Mouse (Mus musculus): ENCODE measurements around the gene Esrrb. TPM values are rescaled to one million over a fixed set of nuclear protein-coding genes. Genes with fewer than 3 reads are reported as not detected.

Gene Esrrb
- total RNA-seq, 1 experiment from 2014 or later: not detected

DNA sequence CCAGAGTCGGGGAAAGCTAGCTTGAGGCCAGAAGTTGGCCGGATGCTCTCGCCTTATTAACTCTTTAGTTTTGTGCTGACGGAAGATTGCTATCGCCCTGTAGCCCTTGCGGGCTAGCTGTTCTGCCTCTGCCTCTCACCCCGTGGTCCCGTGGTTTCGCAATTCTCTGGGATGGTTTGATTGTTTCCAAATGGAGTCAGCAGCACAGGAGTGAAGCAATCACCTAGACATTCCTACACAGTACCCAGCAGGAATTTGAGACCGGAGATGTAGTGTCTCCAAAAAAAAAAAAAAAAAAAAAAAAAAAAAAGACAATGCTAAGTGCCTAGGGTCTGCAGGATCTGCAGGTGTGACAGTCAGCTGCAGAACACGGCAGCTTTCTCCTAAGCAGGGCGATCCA is 112.7 kb downstream of the Esrrb start:
- no peak for ATAC-seq (replicated peaks in 1 of 2; ENCODE audit: insufficient read depth in 1 of 2, low FRiP score in 2 of 2, low TSS enrichment in 1 of 2, low read depth in 1 of 2, poor library complexity in 2 of 2, severe bottlenecking in 2 of 2)

DNA sequence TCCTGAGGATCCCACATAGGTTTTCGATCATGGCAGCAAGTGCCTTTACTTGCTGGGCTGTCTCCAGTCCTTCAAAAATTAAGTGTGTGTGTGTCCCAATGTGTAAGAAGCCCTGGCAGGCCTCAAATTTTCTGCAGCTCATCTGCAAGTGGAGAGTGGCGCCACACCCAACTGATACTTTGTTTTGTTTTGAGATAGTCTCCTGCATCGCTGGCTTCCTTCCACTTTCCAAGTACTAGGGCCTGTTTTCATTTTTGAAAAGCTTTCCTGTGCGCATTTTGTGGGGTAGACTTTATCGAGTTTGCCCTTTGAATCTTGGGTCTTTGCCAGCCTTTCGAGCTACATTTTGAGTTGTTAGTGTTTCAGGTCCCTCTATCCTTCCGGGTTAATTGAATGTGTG is 115.1 kb downstream of the Esrrb start:
- no peak for ATAC-seq (replicated peaks in 1 of 2; ENCODE audit: insufficient read depth in 1 of 2, low FRiP score in 2 of 2, low TSS enrichment in 1 of 2, low read depth in 1 of 2, poor library complexity in 2 of 2, severe bottlenecking in 2 of 2)

DNA sequence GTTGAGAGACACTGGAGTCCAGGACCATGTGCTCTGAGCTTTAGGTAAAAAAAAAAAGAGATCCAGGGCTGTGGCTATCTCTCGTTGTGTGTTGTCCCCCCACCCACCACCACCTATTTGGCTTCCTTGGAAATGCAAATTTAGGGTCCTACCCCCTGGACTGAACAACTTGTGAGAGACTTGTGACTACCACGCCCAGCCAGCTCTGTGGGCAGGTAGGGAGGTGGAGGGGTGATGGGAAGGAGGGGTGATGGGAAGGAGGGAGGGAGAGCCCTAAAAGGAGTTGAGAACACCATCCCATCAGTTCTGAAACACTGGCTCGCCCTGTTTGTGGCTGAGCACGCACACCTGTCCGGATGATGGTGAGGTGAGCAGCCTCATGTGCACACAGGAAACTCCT is 118.0 kb downstream of the Esrrb start:
- no peak for ATAC-seq (replicated peaks in 1 of 2; ENCODE audit: insufficient read depth in 1 of 2, low FRiP score in 2 of 2, low TSS enrichment in 1 of 2, low read depth in 1 of 2, poor library complexity in 2 of 2, severe bottlenecking in 2 of 2)

DNA sequence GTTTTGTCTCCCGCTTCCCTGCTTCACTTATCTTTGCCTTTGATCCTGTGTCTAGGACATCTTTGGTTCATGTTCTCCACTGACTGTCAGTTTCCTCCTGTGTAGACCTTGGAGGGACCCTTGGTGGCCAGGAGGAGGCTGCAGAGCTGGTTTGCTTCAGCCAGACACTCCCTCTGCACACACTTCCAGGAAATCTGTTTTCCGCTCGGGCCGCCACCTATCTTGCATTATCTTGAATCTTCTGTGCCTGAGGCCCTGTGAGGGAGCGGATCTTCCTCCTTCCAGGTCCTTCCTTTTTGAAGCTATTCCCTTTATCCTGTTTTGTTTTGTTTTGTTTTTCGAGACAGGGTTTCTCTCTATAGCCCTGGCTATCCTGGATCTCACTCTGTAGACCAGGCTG is 121.1 kb downstream of the Esrrb start:
- ATAC-seq (replicated peaks in 1 of 2; ENCODE audit: insufficient read depth in 1 of 2, low FRiP score in 2 of 2, low TSS enrichment in 1 of 2, low read depth in 1 of 2, poor library complexity in 2 of 2, severe bottlenecking in 2 of 2): no peak

DNA sequence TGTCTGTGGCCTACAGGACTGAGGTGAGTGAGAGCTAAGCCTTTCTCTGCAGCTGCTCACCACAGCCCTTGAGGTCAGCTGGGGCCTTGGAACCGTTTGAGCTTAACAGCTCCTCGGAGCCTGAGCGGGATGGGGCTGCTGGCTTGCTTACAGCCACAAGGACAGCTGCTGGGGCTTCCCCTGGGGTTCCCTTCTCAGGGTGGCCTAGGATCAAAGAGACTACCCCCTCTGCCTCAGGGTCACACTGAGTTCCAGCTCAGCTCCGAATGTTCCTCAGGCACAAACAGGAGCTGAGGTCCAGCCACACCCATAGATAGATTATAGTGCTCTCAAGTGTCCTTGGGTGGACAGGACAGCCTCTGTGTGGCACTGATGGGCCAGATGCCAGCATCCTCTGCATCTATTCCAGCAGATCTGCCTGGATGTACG is 122.5 kb downstream of the Esrrb start:
- no peak for ATAC-seq (replicated peaks in 1 of 2; ENCODE audit: insufficient read depth in 1 of 2, low FRiP score in 2 of 2, low TSS enrichment in 1 of 2, low read depth in 1 of 2, poor library complexity in 2 of 2, severe bottlenecking in 2 of 2)

DNA sequence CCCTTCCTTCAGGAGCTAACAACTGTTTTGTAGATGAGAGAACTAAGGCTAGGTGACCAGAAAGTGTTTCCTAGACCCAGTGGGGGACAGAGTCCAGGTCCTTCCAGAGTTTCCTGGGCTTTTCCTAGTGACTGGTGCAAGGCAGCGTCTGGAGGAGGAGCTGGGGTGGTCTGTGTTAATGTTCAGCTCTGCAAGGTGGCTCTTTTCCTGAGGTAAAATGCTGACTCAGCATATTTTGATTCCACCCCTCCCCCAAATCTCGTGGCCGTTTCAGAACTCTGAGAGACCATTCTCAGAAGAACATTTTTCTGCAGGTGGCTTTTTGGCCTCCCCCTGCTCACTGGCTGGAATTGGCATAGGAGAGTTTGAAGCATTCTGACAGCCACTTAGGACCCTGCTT is 127.1 kb downstream of the Esrrb start:
- ATAC-seq (replicated peaks in 1 of 2; ENCODE audit: insufficient read depth in 1 of 2, low FRiP score in 2 of 2, low TSS enrichment in 1 of 2, low read depth in 1 of 2, poor library complexity in 2 of 2, severe bottlenecking in 2 of 2): no peak

DNA sequence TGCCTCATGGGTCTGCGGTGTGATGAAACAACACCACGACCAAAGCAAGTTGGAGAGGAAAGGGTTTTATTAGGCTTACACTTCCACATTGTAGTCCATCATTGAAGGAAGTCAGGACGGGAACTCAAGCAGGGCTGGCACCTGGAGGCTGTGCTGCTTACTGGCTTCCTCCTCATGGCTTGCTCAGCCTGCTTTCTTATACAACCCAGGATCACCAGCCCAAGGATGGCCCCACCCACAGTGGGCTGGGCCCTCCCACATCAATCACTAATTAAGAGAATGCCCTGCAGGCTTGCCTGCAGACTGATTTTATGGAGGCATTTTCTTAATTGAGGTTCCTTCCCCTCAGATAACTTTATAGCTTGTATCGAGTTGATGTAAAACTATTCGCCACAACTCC is 129.1 kb downstream of the Esrrb start:
- no peak for ATAC-seq (replicated peaks in 1 of 2; ENCODE audit: insufficient read depth in 1 of 2, low FRiP score in 2 of 2, low TSS enrichment in 1 of 2, low read depth in 1 of 2, poor library complexity in 2 of 2, severe bottlenecking in 2 of 2)

DNA sequence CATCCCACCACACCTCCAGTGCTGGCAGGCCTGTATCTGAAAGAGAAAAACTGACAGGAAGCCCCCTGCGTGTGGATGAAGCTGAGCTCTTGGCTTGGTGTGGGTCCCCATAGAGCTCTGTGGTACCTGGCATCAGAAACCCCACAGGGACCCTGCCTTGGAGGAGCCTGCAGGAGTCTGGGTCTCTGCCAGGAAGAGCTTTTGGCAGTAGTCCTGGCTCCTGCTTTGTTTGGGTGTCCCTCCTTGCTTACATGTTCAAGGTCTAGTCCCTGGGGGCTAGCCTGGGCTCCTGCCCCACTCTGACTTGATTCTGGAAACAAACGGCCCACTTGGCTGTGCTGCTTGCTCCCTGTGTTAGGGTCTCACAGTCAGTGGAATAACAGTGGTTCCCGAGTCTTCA is 130.6 kb downstream of the Esrrb start:
- no peak for ATAC-seq (replicated peaks in 1 of 2; ENCODE audit: insufficient read depth in 1 of 2, low FRiP score in 2 of 2, low TSS enrichment in 1 of 2, low read depth in 1 of 2, poor library complexity in 2 of 2, severe bottlenecking in 2 of 2)

DNA sequence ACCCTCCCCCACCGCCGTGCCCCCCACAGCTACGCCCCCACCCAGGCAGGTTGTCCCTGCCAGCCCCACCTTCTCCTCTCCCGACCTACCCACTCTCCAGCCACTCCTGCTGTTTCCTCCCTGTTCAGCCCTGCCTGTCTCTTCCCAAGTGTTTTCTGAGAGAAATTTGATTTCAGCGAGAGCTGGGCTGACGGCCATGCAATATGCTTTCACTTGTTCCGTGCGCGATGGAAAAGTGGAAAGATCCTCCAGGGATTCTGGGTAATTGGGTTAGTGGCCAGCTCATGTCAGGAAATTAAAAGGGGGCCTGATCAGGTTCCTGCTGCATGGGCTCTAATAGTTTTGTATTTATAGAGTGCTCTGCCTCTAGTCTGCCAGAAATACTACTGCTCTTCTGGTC is 131.9 kb downstream of the Esrrb start:
- ATAC-seq (replicated peaks in 1 of 2; ENCODE audit: insufficient read depth in 1 of 2, low FRiP score in 2 of 2, low TSS enrichment in 1 of 2, low read depth in 1 of 2, poor library complexity in 2 of 2, severe bottlenecking in 2 of 2): no peak

DNA sequence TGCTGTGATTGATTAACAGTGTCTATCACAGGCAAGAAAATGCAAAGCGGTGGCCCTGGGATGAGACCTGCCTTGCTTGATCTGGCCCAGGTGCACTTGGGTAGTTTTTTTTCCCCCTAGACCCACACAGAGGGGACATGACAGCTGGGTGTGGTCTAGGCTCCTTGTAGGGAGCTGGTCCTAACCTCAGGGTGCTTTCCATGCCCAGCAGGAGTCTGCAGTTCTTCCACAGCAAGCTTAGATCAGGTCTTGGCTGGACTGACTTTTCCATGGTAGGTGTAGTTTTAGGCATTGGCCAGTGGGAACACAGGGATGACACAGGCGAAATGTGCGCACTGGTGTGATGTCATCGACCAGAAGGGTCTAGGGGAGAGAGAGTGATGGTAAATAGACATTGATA is 136.2 kb downstream of the Esrrb start:
- ATAC-seq (replicated peaks in 1 of 2; ENCODE audit: insufficient read depth in 1 of 2, low FRiP score in 2 of 2, low TSS enrichment in 1 of 2, low read depth in 1 of 2, poor library complexity in 2 of 2, severe bottlenecking in 2 of 2): no peak

DNA sequence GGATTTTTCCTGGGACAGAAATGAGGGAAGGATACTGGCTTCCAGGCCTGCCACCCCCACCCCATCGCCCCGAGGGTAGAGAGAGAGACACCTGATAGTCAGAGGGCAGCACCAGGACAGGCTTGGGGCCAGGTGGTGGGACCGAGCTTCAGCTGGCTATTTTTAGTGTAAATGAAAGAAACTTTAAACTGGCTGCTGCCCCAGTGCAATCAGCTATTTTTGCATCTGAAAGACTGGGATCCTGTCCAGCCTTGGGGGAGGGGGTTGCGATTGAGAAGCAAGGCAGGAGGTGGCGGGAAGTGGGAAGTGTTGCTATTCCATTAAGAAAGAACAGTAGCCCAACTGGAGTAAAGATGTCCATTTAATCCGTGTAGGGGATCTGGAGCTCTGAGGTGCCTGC is 137.8 kb downstream of the Esrrb start:
- no peak for ATAC-seq (replicated peaks in 1 of 2; ENCODE audit: insufficient read depth in 1 of 2, low FRiP score in 2 of 2, low TSS enrichment in 1 of 2, low read depth in 1 of 2, poor library complexity in 2 of 2, severe bottlenecking in 2 of 2)

DNA sequence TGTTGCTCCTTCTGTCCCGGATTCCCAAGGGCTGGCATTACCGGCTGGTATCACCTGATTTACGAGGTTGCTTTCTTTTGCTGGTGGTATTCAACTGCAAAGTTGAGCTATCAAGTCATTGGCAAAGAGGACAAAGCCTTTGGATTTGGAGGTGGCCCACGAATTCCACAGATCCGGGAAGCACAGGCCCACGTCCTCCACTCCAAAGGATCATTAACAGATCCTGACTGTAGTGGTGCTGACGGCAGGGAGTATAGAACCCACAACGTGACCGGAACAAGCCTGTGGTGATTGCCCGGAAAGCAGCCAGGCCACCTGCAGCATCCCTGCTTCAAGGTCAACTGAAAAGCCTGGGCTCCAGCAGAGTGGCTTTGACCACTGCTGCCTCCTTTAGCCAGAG is 140.8 kb downstream of the Esrrb start:
- no peak for ATAC-seq (replicated peaks in 1 of 2; ENCODE audit: insufficient read depth in 1 of 2, low FRiP score in 2 of 2, low TSS enrichment in 1 of 2, low read depth in 1 of 2, poor library complexity in 2 of 2, severe bottlenecking in 2 of 2)

DNA sequence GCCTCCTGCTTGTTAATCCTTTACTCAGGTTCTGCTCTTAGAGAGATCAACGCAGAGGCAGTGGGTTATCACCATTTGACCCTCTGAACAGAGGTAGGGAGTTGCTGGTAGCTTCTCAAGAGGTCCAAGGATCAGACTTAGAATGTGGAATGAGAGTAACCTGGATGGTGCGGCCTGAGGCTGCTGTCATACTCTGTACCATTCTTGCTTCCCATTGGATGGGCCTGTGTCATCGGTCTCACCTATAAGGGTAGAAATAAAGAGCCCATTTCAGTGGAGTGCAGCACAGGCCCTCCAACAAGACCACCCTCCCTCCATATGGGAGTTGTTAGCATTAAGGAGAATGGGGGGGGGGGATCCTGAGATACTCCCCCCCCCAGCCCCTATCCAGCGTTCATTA is 143.0 kb downstream of the Esrrb start:
- no peak for ATAC-seq (replicated peaks in 1 of 2; ENCODE audit: insufficient read depth in 1 of 2, low FRiP score in 2 of 2, low TSS enrichment in 1 of 2, low read depth in 1 of 2, poor library complexity in 2 of 2, severe bottlenecking in 2 of 2)

DNA sequence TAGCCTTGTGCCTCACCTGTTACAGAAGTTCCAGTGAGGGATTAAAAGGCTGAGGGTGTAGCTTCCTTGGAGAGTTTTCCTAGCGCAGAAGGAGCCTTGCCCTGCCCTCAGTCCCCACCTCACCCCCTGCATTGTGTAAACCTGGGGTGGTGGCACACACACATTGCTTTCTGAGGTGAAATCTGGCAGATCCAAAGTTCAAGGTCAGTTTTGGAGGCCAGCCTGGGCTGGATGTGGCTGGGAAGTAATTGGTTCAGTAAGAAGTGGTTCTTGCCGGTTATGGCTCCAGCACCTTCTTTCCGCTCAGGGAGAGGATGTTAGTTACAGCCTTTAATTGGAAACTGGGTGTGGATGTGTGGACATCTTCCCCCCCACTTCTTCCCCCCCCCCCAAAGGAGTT is 143.4 kb downstream of the Esrrb start:
- no peak for ATAC-seq (replicated peaks in 1 of 2; ENCODE audit: insufficient read depth in 1 of 2, low FRiP score in 2 of 2, low TSS enrichment in 1 of 2, low read depth in 1 of 2, poor library complexity in 2 of 2, severe bottlenecking in 2 of 2)

DNA sequence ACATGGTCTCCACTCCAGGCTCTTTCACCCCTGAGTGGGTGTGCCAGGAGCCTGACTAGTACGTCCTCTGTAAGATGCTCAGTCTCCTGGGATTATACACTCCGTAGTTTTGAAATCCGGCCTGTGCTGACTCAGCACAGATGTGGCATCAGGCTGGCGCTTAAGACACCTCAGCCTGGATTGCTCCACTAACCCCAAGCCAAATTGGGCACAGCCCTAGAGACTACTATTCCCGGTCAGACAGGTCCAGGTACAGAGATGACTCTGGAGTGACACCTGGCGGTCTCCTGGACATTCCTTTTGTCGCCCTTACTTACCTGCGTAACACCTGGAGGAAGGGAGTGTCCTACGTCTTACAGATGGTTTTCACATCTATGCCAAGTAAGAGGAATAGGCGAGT is 146.8 kb downstream of the Esrrb start:
- no peak for ATAC-seq (replicated peaks in 1 of 2; ENCODE audit: insufficient read depth in 1 of 2, low FRiP score in 2 of 2, low TSS enrichment in 1 of 2, low read depth in 1 of 2, poor library complexity in 2 of 2, severe bottlenecking in 2 of 2)

DNA sequence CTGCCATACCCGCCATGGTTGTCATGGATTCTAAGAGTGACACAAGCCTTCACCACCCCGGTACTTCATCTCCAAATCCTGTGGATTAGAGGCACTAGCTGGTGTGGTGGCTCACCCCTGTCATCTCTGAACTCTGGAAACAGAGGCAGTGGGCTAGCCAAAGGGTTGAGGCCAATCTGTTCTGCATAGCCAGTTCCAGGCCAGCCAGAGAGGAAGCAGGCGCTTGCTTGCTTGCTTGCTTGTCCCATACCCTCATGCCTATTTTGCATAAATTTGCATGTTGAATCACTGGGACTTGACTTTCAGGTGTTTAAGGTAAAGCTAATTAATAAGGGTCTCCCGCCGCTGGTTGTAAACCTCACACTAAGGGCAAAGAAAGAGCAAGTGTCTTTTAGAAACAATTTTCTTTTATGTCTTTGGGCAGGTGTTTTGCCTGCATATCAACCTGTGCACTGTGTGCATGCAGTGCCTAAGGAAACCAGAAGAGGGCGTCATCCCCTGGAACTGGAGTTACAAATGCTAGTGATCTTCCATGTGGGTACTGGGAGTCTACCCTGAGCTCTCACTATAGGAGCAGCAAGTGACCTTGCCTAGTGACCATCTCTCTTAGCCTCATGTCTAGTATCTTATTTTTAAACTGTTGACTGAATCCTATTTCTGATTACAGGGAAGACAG is 147.5 kb downstream of the Esrrb start:
- ATAC-seq (replicated peaks in 1 of 2; ENCODE audit: insufficient read depth in 1 of 2, low FRiP score in 2 of 2, low TSS enrichment in 1 of 2, low read depth in 1 of 2, poor library complexity in 2 of 2, severe bottlenecking in 2 of 2): no peak

DNA sequence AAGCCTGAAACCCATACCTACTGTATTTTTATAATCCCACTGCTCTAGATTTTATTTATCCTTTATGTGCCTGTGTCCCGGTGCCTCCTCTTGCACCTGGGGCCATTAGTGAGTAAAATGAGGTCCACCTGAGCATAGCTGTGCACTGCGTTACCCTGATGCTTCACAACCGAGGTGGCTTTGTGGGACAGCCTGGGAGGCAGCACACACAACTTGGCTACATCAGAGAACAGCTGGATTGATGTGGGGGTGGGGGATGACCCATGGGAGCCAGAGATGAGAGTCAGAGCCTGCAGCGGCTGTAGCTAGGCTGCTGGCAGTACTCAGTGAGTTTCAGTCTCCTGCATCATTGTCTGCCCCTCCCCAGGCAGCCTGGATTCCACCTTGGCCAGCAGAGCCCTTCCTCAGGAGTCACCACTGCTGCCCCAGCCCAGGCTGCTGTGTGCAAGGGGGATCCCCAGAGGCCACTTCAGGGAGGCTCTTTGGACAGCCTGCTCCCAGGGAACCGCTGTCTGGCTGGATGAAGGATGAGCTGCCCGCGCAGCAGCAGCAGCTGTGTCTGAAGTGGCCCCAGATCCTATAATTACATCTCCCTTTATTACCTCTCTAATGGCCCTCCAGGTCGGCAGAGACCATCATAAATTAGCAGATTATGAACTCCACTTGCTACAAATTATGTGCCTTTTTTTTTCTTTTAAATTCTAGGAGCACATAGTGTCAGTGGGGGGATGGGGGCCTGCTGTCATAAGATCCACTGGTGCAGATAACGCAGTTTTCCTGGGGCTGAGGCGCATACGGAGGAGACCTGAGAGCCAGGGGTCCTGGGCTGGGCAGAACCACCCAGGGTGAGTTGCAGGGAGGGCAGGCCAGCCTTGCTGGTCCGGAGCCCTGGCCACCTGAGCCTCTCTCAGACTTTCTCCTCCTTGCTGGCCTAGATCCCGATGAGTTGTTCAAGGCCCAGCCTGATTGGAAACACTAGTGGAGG is 148.7 kb downstream of the Esrrb start:
- ATAC-seq (replicated peaks in 1 of 2; ENCODE audit: insufficient read depth in 1 of 2, low FRiP score in 2 of 2, low TSS enrichment in 1 of 2, low read depth in 1 of 2, poor library complexity in 2 of 2, severe bottlenecking in 2 of 2): no peak

DNA sequence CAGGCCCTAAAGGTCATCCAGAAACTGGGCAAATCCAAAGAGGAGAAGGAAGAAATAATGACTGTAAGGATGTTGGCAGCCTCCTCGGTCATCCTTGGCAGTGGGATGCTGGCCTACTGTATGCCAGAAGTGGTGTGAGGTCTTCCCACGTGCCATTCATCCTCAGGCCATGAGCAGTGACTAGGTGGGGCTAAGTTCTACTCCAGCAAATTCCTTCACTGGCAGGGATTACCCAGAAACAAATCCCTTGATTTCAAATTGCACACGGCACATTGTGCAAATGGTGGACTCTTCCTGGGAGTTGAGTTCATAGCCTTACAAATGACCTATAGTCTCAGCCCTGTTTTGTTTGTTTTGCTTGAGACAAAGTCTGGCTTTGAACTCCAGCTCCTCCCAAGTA is 151.4 kb downstream of the Esrrb start:
- ATAC-seq (replicated peaks in 1 of 2; ENCODE audit: insufficient read depth in 1 of 2, low FRiP score in 2 of 2, low TSS enrichment in 1 of 2, low read depth in 1 of 2, poor library complexity in 2 of 2, severe bottlenecking in 2 of 2): no peak

DNA sequence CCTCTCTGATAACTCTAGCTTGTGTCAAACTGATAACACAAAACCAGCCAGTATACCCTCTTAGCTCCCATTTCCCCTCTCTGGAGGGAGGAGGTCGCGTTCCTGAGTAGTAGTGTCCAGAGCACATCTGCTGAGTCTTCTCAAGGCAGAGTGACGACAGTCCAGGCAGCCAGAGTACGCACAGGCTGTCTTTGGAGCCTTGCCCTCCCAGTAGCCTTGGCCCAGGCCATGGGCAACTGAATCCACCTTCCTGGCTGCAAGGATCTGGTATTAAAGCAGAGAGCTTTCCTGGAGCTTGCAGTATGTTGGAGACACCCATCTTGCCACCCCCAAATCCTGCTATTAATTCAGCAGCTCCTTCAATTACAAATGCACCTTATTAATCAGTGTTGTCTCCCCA is 152.7 kb downstream of the Esrrb start:
- ATAC-seq (replicated peaks in 1 of 2; ENCODE audit: insufficient read depth in 1 of 2, low FRiP score in 2 of 2, low TSS enrichment in 1 of 2, low read depth in 1 of 2, poor library complexity in 2 of 2, severe bottlenecking in 2 of 2): no peak

Measured in hematopoietic stem cell, adult 5-6 weeks (primary cell).